In genomic region chr5:79186608-79187007, GRCm38 (mm10) we compare ENCODE assay signal across 18 mouse cellular contexts.
"Had no signal": no experiment of that assay in that cellular context is flagged by ENCODE, and none has a peak within 500 bp of the region (broad histone marks: within the 10 kb centered on the region; RNA-seq: fewer than 3 reads in every experiment).

No protein-coding gene starts in this region.

- H3K4me1 ChIP-seq: midbrain, embryonic 10.5 days; midbrain, embryonic 12.5 days; neural tube, embryonic 13.5 days; neural tube, embryonic 15.5 days; stomach, embryonic 15.5 days had no signal

- H3K4me3 ChIP-seq: midbrain, embryonic 10.5 days; midbrain, embryonic 12.5 days; myocyte; neural tube, embryonic 13.5 days; neural tube, embryonic 15.5 days; stomach, embryonic 15.5 days had no signal

- ATAC-seq: midbrain, embryonic 16.5 days had no signal

- H3K4me2 ChIP-seq: lung, embryonic 14.5 days; midbrain, embryonic 12.5 days; neural tube, embryonic 13.5 days; neural tube, embryonic 15.5 days; stomach, embryonic 15.5 days had no signal

- H3K36me3 ChIP-seq: midbrain, embryonic 10.5 days; midbrain, embryonic 12.5 days; neural tube, embryonic 13.5 days; neural tube, embryonic 15.5 days; stomach, embryonic 15.5 days had no signal

- H3K9ac ChIP-seq: lung, embryonic 14.5 days; midbrain, embryonic 12.5 days; neural tube, embryonic 13.5 days; neural tube, embryonic 15.5 days; stomach, embryonic 15.5 days had no signal

- H3K27me3 ChIP-seq: midbrain, embryonic 12.5 days; neural tube, embryonic 13.5 days; neural tube, embryonic 15.5 days; stomach, embryonic 15.5 days had no signal

- H3K27ac ChIP-seq: midbrain, embryonic 10.5 days; midbrain, embryonic 12.5 days; neural tube, embryonic 13.5 days; neural tube, embryonic 15.5 days; stomach, embryonic 15.5 days; stomach, postnatal 0 days had no signal

- DNase-seq: lung, adult 18-20 months; lung, embryonic 14.5 days; lung, postnatal 10 days; lung, postnatal 4 days; midbrain, embryonic 14.5 days; retina, postnatal 1 day; right cerebral cortex, adult 18-20 months; thymus, adult 2 months; thymus, postnatal 25 days; thymus, postnatal 4 days had no signal

- H3K9me3 ChIP-seq: midbrain, embryonic 10.5 days; midbrain, embryonic 12.5 days; neural tube, embryonic 13.5 days; neural tube, embryonic 15.5 days; stomach, embryonic 15.5 days had no signal
